Mouse (Mus musculus) G1E-ER4 (cell line): ENCODE results near the gene Camsap1. TPM values are rescaled to one million over a fixed set of nuclear protein-coding genes. Genes with fewer than 3 reads are reported as not detected.

Source experiments
- GATA1 ChIP-seq: IDR thresholded peaks from one replicate; pipeline ENCODE4 v1.8.0; 2012; ENCODE audit warnings: low read length, inconsistent platforms
- polyA plus RNA-seq: library from polyadenylated mRNA; stranded (reverse); fragments of >175 nt; gene quantifications from 2 replicates; pipeline ENCODE4 v1.2.3, GENCODE M21; 2012

The Camsap1 gene
- polyA plus RNA-seq, 1 experiment, result 5.9 TPM

DNA sequence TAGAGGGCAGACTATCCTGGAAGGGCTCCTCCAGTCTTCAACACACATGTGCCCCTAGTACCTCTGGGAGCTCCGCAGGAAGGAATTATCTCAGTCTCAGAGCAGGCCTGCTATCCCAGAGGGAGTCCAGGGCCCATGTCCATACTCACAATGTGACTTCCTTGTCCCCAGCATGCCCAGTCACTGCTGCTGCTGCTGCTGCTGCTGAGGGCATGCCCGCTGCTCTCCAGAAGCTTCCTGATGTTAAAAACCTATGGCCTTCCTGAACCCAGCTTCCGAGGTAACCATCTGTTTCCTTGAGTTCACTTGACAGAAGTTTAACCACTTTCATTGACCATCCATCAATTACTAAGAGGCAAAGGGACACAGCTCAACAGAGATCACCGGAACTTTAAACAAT lies 58.1 kb downstream of the Camsap1 start:
- TF ChIP-seq GATA1, result no peak

GRCm38 (mm10) chr2:25923799-25924198 lies 59.3 kb downstream of the Camsap1 start:
- TF ChIP-seq GATA1, result no peak

- TF ChIP-seq GATA1, result no peak
These were observed 63.1 kb downstream of the Camsap1 start for GRCm38 (mm10) chr2:25919972-25920371.

GRCm38 (mm10) chr2:25918408-25918807 lies 64.7 kb downstream of the Camsap1 start:
- no peak for TF ChIP-seq GATA1

GRCm38 (mm10) chr2:25914821-25915220 lies 68.3 kb downstream of the Camsap1 start:
- TF ChIP-seq GATA1, result no peak

- TF ChIP-seq GATA1, result no peak
These were observed 68.9 kb downstream of the Camsap1 start for GRCm38 (mm10) chr2:25914201-25914600.

DNA sequence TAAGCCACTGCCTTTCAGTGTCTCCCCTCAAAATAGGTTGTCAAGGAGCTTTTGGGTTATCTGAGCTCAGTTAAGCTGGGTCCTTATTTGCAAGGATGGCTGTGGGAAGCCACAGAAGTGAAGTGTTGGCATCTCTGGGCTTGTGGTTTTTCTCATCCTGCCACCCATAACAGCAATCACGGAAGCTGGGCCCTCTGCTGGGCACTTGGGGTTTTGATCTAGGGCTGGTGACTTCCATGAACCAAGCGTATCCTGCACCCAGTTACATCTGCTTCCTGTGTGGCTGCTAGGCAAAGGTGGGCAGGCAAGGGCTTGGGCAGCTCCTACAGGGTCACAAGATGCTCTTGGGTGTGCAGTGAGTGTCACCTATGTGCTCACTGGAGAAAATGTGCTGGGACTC lies 69.8 kb downstream of the Camsap1 start:
- TF ChIP-seq GATA1, result no peak

DNA sequence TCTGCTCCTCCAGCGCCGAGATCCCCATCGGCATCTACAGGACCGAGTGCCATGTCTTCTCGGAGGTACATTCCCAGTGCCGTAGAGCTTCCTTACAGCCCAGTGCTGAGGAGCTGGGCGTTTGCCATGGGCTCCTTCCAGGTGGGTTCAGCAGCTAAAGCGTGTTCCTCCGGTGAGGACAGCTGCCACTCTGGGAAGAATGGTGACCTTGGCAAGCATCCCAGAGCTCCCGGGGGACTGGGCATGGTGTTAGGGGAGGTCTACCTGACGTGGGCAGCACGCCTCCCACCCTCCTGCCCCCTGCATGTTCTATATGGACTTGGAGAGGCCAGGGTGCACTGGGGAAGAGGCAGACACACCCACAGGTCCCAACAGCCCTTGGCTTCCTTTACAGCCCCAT lies 73.2 kb downstream of the Camsap1 start:
- TF ChIP-seq GATA1, result no peak

GRCm38 (mm10) chr2:25898970-25899369 lies 84.1 kb downstream of the Camsap1 start:
- no peak for TF ChIP-seq GATA1

GRCm38 (mm10) chr2:25892440-25892839 lies 90.6 kb downstream of the Camsap1 start:
- no peak for TF ChIP-seq GATA1

DNA sequence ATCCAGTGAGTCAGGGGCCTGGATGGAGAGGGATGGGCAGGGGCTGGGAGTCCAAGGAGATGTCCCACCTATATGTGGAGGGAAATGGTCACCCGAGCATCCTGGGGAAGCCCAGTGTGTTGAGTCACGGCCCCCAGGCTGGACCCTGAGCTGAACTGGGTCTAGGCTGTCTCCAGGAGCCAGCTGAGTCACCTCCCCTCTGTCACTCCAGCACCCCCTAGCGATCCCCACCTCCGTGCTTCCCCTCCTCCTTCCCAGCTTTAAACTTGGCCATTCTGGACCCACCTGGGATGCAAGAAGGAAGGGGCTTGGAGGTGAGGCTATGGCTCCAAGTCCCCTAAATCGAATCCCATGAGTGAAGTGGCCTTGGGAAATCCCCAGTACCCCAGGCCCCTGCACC lies 94.9 kb downstream of the Camsap1 start:
- no peak for TF ChIP-seq GATA1

DNA sequence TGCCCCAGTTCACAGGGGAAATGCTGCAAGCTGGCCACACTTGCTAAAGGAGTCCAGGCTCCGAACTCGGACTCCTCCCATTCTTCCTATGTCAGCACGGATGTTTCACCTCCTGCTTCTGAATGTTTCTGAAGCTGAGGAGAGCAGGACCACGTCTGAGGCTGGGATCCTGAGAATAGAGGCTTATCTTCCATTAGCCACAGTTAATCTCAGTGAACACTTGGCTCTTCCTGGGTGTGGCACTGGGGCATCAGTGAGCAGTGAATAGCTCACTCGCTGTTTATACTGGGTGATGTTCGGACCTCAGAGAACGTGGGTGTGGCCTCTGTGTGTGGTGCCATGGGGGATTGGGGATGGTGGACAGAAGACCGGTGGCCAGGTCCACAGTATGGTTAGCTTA lies 95.9 kb downstream of the Camsap1 start:
- TF ChIP-seq GATA1, result no peak

DNA sequence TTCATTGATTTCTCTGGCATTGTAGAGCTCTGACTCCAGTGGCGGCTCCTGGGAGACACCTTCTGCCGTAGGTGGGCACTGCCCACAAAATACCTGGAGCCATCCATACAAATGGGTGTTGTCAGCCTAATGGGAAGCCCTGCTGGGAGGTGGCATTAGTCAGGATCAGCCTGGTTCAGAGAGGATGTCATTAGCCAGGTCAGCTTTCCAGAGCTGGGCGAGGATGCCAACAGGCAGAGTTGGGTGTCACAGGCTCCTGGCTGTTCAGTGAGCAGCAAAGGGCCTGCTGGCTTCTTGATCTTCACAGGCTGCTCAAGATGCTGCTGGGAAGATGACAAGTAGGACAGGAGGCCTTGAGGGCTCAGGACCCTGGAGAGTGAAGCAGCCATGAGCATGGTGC lies 98.3 kb downstream of the Camsap1 start:
- TF ChIP-seq GATA1, result no peak

DNA sequence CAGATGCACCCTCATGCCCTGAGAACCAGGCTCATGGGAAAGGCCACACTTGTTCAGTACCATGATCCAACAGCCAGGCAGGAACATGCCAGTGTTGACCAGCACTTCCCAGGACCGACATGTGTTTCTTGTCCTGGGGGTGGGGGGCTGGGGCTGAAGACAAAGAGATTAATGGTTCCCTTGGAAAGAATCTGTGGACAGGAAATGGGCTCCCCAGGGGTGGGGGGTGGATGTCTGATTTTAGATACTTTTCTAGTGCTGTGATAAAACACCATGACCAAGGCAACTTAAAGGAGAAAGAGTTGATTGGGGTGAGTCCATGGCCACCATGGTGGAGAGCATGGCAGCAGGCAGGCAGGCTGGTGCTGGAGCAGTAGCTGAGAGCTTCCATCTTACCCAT lies 100.8 kb downstream of the Camsap1 start:
- no peak for TF ChIP-seq GATA1

DNA sequence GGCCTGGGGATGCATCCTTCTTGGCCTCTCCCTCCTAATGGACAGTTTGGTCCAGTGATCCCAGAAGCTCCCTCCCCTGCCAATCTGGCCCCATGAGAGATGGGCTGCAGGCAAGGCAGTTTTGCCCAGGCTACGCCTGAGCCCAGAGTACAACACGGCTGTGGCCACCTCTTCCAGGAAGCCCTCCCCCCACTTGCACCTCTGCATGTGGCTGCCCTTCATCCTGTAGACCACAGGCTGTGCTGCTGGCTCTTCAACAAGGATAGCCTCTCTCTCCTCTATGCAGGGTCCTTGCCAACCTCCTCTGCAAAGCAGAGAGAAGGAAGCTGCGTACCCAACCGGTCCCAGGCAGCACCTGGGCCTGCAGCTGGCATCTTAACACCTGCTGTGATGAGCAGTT lies 104.0 kb downstream of the Camsap1 start:
- no peak for TF ChIP-seq GATA1

- no peak for TF ChIP-seq GATA1
These were observed 104.6 kb downstream of the Camsap1 start for GRCm38 (mm10) chr2:25878516-25878915.

DNA sequence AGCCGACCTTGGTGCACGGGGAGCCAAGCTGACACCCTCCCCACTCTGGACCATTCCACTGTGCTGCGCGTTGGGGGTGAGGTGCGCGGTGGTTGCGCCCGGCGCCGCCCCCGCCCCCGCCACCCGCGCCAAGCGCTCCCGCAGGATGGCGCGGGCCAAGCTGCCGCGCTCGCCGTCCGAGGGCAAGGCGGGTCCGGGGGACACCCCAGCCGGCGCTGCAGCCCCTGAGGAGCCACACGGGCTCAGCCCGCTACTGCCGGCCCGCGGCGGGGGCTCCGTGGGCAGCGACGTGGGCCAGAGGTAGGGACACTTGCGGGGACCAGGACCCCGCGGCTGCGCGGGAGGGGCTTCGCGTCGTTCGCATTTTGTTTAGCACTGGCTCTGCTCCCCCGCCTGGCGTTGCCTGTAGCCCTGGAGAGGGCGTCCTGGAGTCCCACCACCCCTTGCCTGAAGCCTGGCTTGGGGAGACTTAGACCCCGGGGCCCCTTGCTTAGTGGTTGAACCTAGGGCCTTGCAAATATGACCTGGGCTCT lies 105.3 kb downstream of the Camsap1 start:
- no peak for TF ChIP-seq GATA1

- TF ChIP-seq GATA1, result no peak
These were observed 105.8 kb downstream of the Camsap1 start for GRCm38 (mm10) chr2:25877250-25877735.

Other genes starting within 250 kb of the Camsap1 start
- not detected in 2 replicates for gene Obp2b, start 246.3 kb downstream of the Camsap1 start, polyA plus RNA-seq
- gene Lcn3, start 217.7 kb downstream of the Camsap1 start, polyA plus RNA-seq, result not detected in 2 replicates
- gene Lcn11, start 206.3 kb downstream of the Camsap1 start, polyA plus RNA-seq, result not detected in 2 replicates
- gene Gm13539, start 201.0 kb downstream of the Camsap1 start, polyA plus RNA-seq, result not detected in 2 replicates
- gene Glt6d1, start 167.4 kb downstream of the Camsap1 start, polyA plus RNA-seq, result not detected in 2 replicates
- gene Lcn9, start 160.1 kb downstream of the Camsap1 start, polyA plus RNA-seq, result not detected in 2 replicates
- gene Sohlh1, start 136.0 kb downstream of the Camsap1 start, polyA plus RNA-seq, result not detected in 2 replicates
- gene Kcnt1, start 119.5 kb downstream of the Camsap1 start, polyA plus RNA-seq, result not detected in 2 replicates
- 116 and 161 TPM in 2 replicates for gene Ubac1, start 38.5 kb upstream of the Camsap1 start, polyA plus RNA-seq
- 11.2 and 13.9 TPM in 2 replicates for gene Nacc2, start 139.9 kb upstream of the Camsap1 start, polyA plus RNA-seq
- gene Lhx3, start 225.0 kb upstream of the Camsap1 start, polyA plus RNA-seq, result 0.12 TPM in 1 of 2 replicates, not detected in the other